Mouse (Mus musculus): ENCODE results near the gene Wars. TPM values are rescaled to one million over a fixed set of nuclear protein-coding genes. Genes with fewer than 3 reads are reported as not detected.

Wars gene
- polyA plus RNA-seq, 1 experiment from 2014 or later = 103 TPM

GRCm38 (mm10) chr12:108880606-108881005 is 13.4 kb downstream of the Wars start:
- H3K27ac ChIP-seq = no peak overlapping the region
- no peaks in the 10 kb centered on the region for H3K9me3 ChIP-seq
- ATAC-seq (replicated peaks) = no peak
- 95% methylated on average over 5 of the region's 5 CpGs for WGBS
- H3K27me3 ChIP-seq (replicated peaks) = no peaks in the 10 kb centered on the region
- H3K4me2 ChIP-seq = no peak overlapping the region
- no peak overlapping the region for H3K4me3 ChIP-seq
- no peak overlapping the region for H3K9ac ChIP-seq
- H3K4me1 ChIP-seq = no peaks in the 10 kb centered on the region
- H3K36me3 ChIP-seq (replicated peaks) = peaks cover 57% of the 10 kb centered on the region

- Histone ChIP-seq H3K27me3 (replicated peaks) (no peaks in the 10 kb centered on the region), H3K9me3 (no peaks in the 10 kb centered on the region), H3K27ac (no peak overlapping the region), H3K9ac (no peak overlapping the region), H3K36me3 (replicated peaks) (peaks cover 63% of the 10 kb centered on the region), H3K4me3 (no peak overlapping the region), H3K4me1 (no peaks in the 10 kb centered on the region), H3K4me2 (no peak overlapping the region)
- WGBS = 93% methylated on average over 4 of the region's 4 CpGs
- no peak for ATAC-seq (replicated peaks)
Measured at GRCm38 (mm10) chr12:108879138-108879537, 14.8 kb downstream of the Wars start.

- no peak for ATAC-seq (replicated peaks)
- Histone ChIP-seq H3K4me3 (no peak overlapping the region), H3K36me3 (replicated peaks) (peaks cover 51% of the 10 kb centered on the region), H3K4me1 (no peaks in the 10 kb centered on the region), H3K4me2 (no peak overlapping the region), H3K27me3 (replicated peaks) (no peaks in the 10 kb centered on the region), H3K27ac (no peak overlapping the region), H3K9me3 (no peaks in the 10 kb centered on the region), H3K9ac (no peak overlapping the region)
- WGBS = 75% methylated on average over 5 of the region's 5 CpGs
Measured at GRCm38 (mm10) chr12:108873122-108873521, 20.9 kb downstream of the Wars start.

GRCm38 (mm10) chr12:108869575-108869974 is 24.4 kb downstream of the Wars start:
- Histone ChIP-seq H3K4me1 (no peaks in the 10 kb centered on the region), H3K9ac (no peak overlapping the region), H3K9me3 (no peaks in the 10 kb centered on the region), H3K36me3 (replicated peaks) (peaks cover 65% of the 10 kb centered on the region), H3K4me3 (no peak overlapping the region), H3K27ac (no peak overlapping the region), H3K27me3 (replicated peaks) (no peaks in the 10 kb centered on the region), H3K4me2 (no peak overlapping the region)
- no peak for ATAC-seq (replicated peaks)
- WGBS = 81% methylated on average over 2 of the region's 2 CpGs

GRCm38 (mm10) chr12:108865007-108865494 is 28.9 kb downstream of the Wars start:
- WGBS = 93% methylated on average over 6 of the region's 6 CpGs
- H3K4me2 ChIP-seq = no peak overlapping the region
- H3K9ac ChIP-seq = no peak overlapping the region
- H3K4me1 ChIP-seq = no peaks in the 10 kb centered on the region
- H3K27me3 ChIP-seq (replicated peaks) = no peaks in the 10 kb centered on the region
- no peak overlapping the region for H3K4me3 ChIP-seq
- no peak overlapping the region for H3K27ac ChIP-seq
- H3K36me3 ChIP-seq (replicated peaks) = peaks cover 79% of the 10 kb centered on the region
- ATAC-seq (replicated peaks) = no peak
- no peaks in the 10 kb centered on the region for H3K9me3 ChIP-seq

- Histone ChIP-seq H3K4me1 (no peaks in the 10 kb centered on the region), H3K4me3 (no peak overlapping the region), H3K9me3 (no peaks in the 10 kb centered on the region), H3K27ac (no peak overlapping the region), H3K36me3 (replicated peaks) (peaks cover 17% of the 10 kb centered on the region), H3K4me2 (no peak overlapping the region), H3K27me3 (replicated peaks) (no peaks in the 10 kb centered on the region), H3K9ac (no peak overlapping the region)
- 92% methylated on average over 5 of the region's 5 CpGs for WGBS
- no peak for ATAC-seq (replicated peaks)
Measured at GRCm38 (mm10) chr12:108858486-108858885, 35.5 kb downstream of the Wars start.

- H3K9me3 ChIP-seq = no peaks in the 10 kb centered on the region
- ATAC-seq (replicated peaks) = no peak
- no peaks in the 10 kb centered on the region for H3K27me3 ChIP-seq (replicated peaks)
- no peak overlapping the region for H3K4me2 ChIP-seq
- WGBS = 89% methylated on average over 7 of the region's 7 CpGs
- H3K9ac ChIP-seq = no peak overlapping the region
- peaks cover 11% of the 10 kb centered on the region for H3K36me3 ChIP-seq (replicated peaks)
- H3K27ac ChIP-seq = no peak overlapping the region
- no peaks in the 10 kb centered on the region for H3K4me1 ChIP-seq
- H3K4me3 ChIP-seq = no peak overlapping the region
Measured at GRCm38 (mm10) chr12:108857589-108858184, 36.3 kb downstream of the Wars start.

GRCm38 (mm10) chr12:108857109-108857508 is 36.9 kb downstream of the Wars start:
- Histone ChIP-seq H3K4me1 (no peaks in the 10 kb centered on the region), H3K4me3 (no peak overlapping the region), H3K9ac (no peak overlapping the region), H3K27ac (no peak overlapping the region), H3K9me3 (no peaks in the 10 kb centered on the region), H3K36me3 (replicated peaks) (peaks cover 11% of the 10 kb centered on the region), H3K27me3 (replicated peaks) (no peaks in the 10 kb centered on the region), H3K4me2 (no peak overlapping the region)
- ATAC-seq (replicated peaks) = no peak
- WGBS = 86% methylated on average over 7 of the region's 7 CpGs

GRCm38 (mm10) chr12:108856186-108856585 is 37.8 kb downstream of the Wars start:
- no peak for ATAC-seq (replicated peaks)
- Histone ChIP-seq H3K4me3 (no peak overlapping the region), H3K4me2 (no peak overlapping the region), H3K36me3 (replicated peaks) (peaks cover 5% of the 10 kb centered on the region; the same call in 1 of the 2 replicates), H3K27ac (no peak overlapping the region), H3K27me3 (replicated peaks) (no peaks in the 10 kb centered on the region), H3K4me1 (no peaks in the 10 kb centered on the region), H3K9me3 (no peaks in the 10 kb centered on the region), H3K9ac (no peak overlapping the region)
- WGBS = 88% methylated on average over 8 of the region's 8 CpGs

GRCm38 (mm10) chr12:108855081-108855480 is 38.9 kb downstream of the Wars start:
- Histone ChIP-seq H3K4me1 (peaks cover 7% of the 10 kb centered on the region; the same call in 1 of the 2 replicates), H3K27ac (no peak overlapping the region), H3K4me2 (no peak overlapping the region), H3K9ac (no peak overlapping the region), H3K4me3 (no peak overlapping the region), H3K27me3 (replicated peaks) (no peaks in the 10 kb centered on the region), H3K36me3 (replicated peaks) (no peaks in the 10 kb centered on the region; the same call in 1 of the 2 replicates), H3K9me3 (no peaks in the 10 kb centered on the region)
- WGBS = 84% methylated on average over 10 of the region's 10 CpGs
- no peak for ATAC-seq (replicated peaks)

- no peak for ATAC-seq (replicated peaks)
- 91% methylated on average over 8 of the region's 8 CpGs for WGBS
- H3K9me3 ChIP-seq = no peaks in the 10 kb centered on the region
- no peak overlapping the region for H3K4me2 ChIP-seq
- H3K4me1 ChIP-seq = peaks cover 8% of the 10 kb centered on the region; the same call in 1 of the 2 replicates
- H3K27ac ChIP-seq = no peak overlapping the region
- H3K36me3 ChIP-seq (replicated peaks) = no peaks in the 10 kb centered on the region
- no peaks in the 10 kb centered on the region for H3K27me3 ChIP-seq (replicated peaks)
- H3K9ac ChIP-seq = no peak overlapping the region
- H3K4me3 ChIP-seq = no peak overlapping the region
Measured at GRCm38 (mm10) chr12:108852822-108853221, 41.2 kb downstream of the Wars start.

GRCm38 (mm10) chr12:108850886-108851285 is 43.1 kb downstream of the Wars start:
- no peak overlapping the region for H3K9ac ChIP-seq
- ATAC-seq (replicated peaks) = no peak
- 85% methylated on average over 8 of the region's 8 CpGs for WGBS
- peaks cover 8% of the 10 kb centered on the region; the same call in 1 of the 2 replicates for H3K4me1 ChIP-seq
- no peaks in the 10 kb centered on the region for H3K27me3 ChIP-seq (replicated peaks)
- H3K4me2 ChIP-seq = no peak overlapping the region
- H3K27ac ChIP-seq = no peak overlapping the region
- H3K4me3 ChIP-seq = no peak overlapping the region
- no peaks in the 10 kb centered on the region for H3K9me3 ChIP-seq
- H3K36me3 ChIP-seq (replicated peaks) = no peaks in the 10 kb centered on the region

GRCm38 (mm10) chr12:108850129-108850528 is 43.8 kb downstream of the Wars start:
- Histone ChIP-seq H3K4me2 (no peak overlapping the region), H3K27ac (no peak overlapping the region), H3K9ac (no peak overlapping the region), H3K36me3 (replicated peaks) (peaks cover under 1% of the 10 kb centered on the region; the same call in 1 of the 2 replicates), H3K27me3 (replicated peaks) (no peaks in the 10 kb centered on the region), H3K4me1 (peaks cover 8% of the 10 kb centered on the region; the same call in 1 of the 2 replicates), H3K9me3 (no peaks in the 10 kb centered on the region), H3K4me3 (no peak overlapping the region)
- ATAC-seq (replicated peaks) = no peak
- WGBS = 66% methylated on average over 8 of the region's 8 CpGs

Data from midbrain, embryonic 15.5 days (tissue).